Mouse (Mus musculus): ENCODE measurements around the gene Dnmt1. TPM values are rescaled to one million over a fixed set of nuclear protein-coding genes. Genes with fewer than 3 reads are reported as not detected.

Dnmt1 gene
- total and polyA plus RNA-seq, 3 experiments = 89.9 to 145 (median 121) TPM

GRCm38 (mm10) chr9:20888386-20888765 lies 71.3 kb downstream of the Dnmt1 start:
- peaks cover 24% of the 10 kb centered on the region for H3K79me2 ChIP-seq (replicated peaks; ENCODE audit: control insufficient read depth, extremely low read depth, insufficient read depth, poor library complexity, severe bottlenecking)

DNA sequence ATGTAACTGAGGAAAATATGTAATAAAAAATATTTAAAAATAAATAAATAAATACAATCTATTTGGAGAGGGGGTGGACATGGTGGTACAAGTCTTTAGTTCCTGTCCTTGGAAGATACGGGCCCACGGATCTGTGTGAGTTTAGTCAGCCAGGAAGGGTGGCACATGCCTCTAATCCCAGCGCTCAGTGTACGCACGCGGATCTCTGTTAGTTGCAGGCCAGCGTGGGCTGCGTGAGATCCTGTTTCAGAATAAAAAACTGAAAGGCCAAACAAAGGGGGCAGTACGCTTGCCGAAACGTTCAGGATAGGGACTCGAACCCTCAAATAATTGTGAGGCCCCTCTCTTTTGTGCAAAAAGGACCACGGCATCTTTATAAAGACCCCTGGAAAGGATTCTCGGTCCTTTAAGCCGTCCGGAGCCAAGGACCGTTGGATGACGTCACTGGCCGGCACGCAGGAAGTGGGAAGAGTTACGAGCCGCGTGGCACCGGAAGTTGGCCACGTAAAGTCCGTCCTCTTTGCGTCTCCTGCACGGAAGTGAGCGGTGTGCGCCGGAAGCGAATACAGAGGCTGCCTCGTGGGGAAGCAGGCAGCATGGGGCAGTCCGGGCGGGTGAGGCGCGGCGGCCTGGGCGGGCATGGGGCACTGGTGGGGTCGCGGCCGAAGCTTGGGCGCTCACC lies 71.8 kb downstream of the Dnmt1 start, which contains the start of gene Ppan:
Gene Ppan (plus strand): TSS at position 472 of the 682 bp plus-strand sequence.
- no peaks in the 10 kb centered on the region for H3K27me3 ChIP-seq (replicated peaks)
- DNase-seq (ENCODE audit: extremely low read depth) = peak; percentile 97
- H3K4me1 ChIP-seq (ENCODE audit: control insufficient read depth in 1 of 2, insufficient read depth in 2 of 2) = peaks cover 5 to 40% of the 10 kb centered on the region in 2 experiments
- peaks cover 24% of the 10 kb centered on the region for H3K79me2 ChIP-seq (replicated peaks; ENCODE audit: control insufficient read depth, extremely low read depth, insufficient read depth, poor library complexity, severe bottlenecking)
- H3K27ac ChIP-seq (ENCODE audit: insufficient read depth, low read depth) = peak within 1 kb of the TSS; percentile 65
- peaks cover 35 to 36% of the 10 kb centered on the region in 2 experiments for H3K36me3 ChIP-seq (replicated peaks in 1 of 2; ENCODE audit: control insufficient read depth in 1 of 2, insufficient read depth in 1 of 2, low read length in 1 of 2)
- in situ Hi-C loops (cut with MboI; ENCODE audit: low pct_ligation_motif_present, low pct_unique_long_range_greater_than_20kb, low sequenced_read_pairs) = loop anchor here (10.0 kb wide), 1 partner anchor 257 kb away; the partner anchor contains the start of gene Cdc37
- H3K9ac ChIP-seq (ENCODE audit: insufficient read depth, low read depth) = peak within 1 kb of the TSS; percentile 71
- H3K9me3 ChIP-seq (replicated peaks; ENCODE audit: low read length) = peaks cover 5% of the 10 kb centered on the region
- dilution Hi-C loops (cut with MboI; ENCODE audit: extremely low pct_ligation_motif_present, extremely low pct_unique_long_range_greater_than_20kb, low sequenced_read_pairs) = no loop called here
- H3K4me2 ChIP-seq (ENCODE audit: insufficient read depth, low read depth, poor library complexity, severe bottlenecking) = peak within 1 kb of the TSS; percentile 37
- peak within 1 kb of the TSS; percentile 63 to 84 (median 79) for H3K4me3 ChIP-seq (replicated peaks in 1 of 3; ENCODE audit: low read depth in 2 of 3, low read length in 2 of 3, poor library complexity in 1 of 3)
- no peak for TF ChIP-seq CTCF (conservative IDR thresholded peaks at IDR 0.05 in 1 of 2, IDR thresholded peaks at IDR 0.05 in 1 of 2; ENCODE audit: low read depth in 2 of 2, low read length in 2 of 2)
- peak; percentile 67 for TF ChIP-seq CHD2 (IDR thresholded peaks at IDR 0.05; ENCODE audit: low read length)
- peak; percentile 55; the same call in 1 of the 2 replicates for TF ChIP-seq UBTF (IDR thresholded peaks at IDR 0.05; ENCODE audit: low read depth, low read length)
- no peak for TF ChIP-seq PAX5 (IDR thresholded peaks at IDR 0.05; ENCODE audit: low read length)
- TF ChIP-seq ETS1 (conservative IDR thresholded peaks at IDR 0.05; ENCODE audit: low read depth, low read length) = peak; percentile 37
- TF ChIP-seq TCF12 (IDR thresholded peaks at IDR 0.05; ENCODE audit: low read depth, low read length) = peak; percentile 90
- peak; percentile 87 for TF ChIP-seq TBP (conservative IDR thresholded peaks at IDR 0.05; ENCODE audit: low read depth, low read length)
- peak; percentile 86 for TF ChIP-seq JUND (conservative IDR thresholded peaks at IDR 0.05; ENCODE audit: low read depth, low read length)
- TF ChIP-seq USF1 (IDR thresholded peaks at IDR 0.05; ENCODE audit: low read depth, low read length) = no peak; the same call in 1 of the 2 replicates
- TF ChIP-seq SIN3A (IDR thresholded peaks at IDR 0.05; ENCODE audit: low read length) = peak; percentile 90
- no peak for TF ChIP-seq E2F4 (IDR thresholded peaks at IDR 0.05; ENCODE audit: insufficient replicate concordance, low read depth, low read length)
- TF ChIP-seq ZKSCAN1 (IDR thresholded peaks at IDR 0.05; ENCODE audit: borderline replicate concordance, low read depth, low read length) = no peak
- TF ChIP-seq POLR2AphosphoS2 (IDR thresholded peaks at IDR 0.05; ENCODE audit: low read depth, low read length) = peak; percentile 92
- peak; percentile 90 for TF ChIP-seq HCFC1 (IDR thresholded peaks at IDR 0.05; ENCODE audit: low read depth, low read length)
- 0 out of 2 replicates have a peak, but pooled peaks have one; percentile 17 for TF ChIP-seq MAZ (IDR thresholded peaks at IDR 0.05; ENCODE audit: low read depth, low read length)
- peak; percentile 88 for TF ChIP-seq KAT2A (IDR thresholded peaks at IDR 0.05; ENCODE audit: insufficient replicate concordance, low read length)
- peak; percentile 99 for TF ChIP-seq MXI1 (IDR thresholded peaks at IDR 0.05; ENCODE audit: low read depth, low read length)
- no peak for TF ChIP-seq RAD21 (IDR thresholded peaks at IDR 0.05; ENCODE audit: low read depth, low read length)
- no peak for TF ChIP-seq USF2 (conservative IDR thresholded peaks at IDR 0.05; ENCODE audit: low read depth, low read length)
- TF ChIP-seq ZC3H11A (IDR thresholded peaks at IDR 0.05; ENCODE audit: low read depth, low read length) = no peak
- TF ChIP-seq IRF4 (IDR thresholded peaks at IDR 0.05; ENCODE audit: low read depth, low read length) = peak; percentile 69; the same call in 1 of the 2 replicates
- TF ChIP-seq ELF1 (IDR thresholded peaks at IDR 0.05; ENCODE audit: low read depth, low read length) = peak; percentile 97
- TF ChIP-seq SMC3 (IDR thresholded peaks at IDR 0.05; ENCODE audit: low read depth, low read length) = no peak
- TF ChIP-seq NRF1 (IDR thresholded peaks at IDR 0.05; ENCODE audit: low read depth, low read length) = peak; percentile 53; the same call in 1 of the 2 replicates
- peak; percentile 92 for TF ChIP-seq NELFE (IDR thresholded peaks at IDR 0.05; ENCODE audit: low read depth, low read length)
- TF ChIP-seq MYC (IDR thresholded peaks at IDR 0.05; ENCODE audit: low read depth, low read length) = peak; percentile 95
- TF ChIP-seq EP300 (IDR thresholded peaks at IDR 0.05; ENCODE audit: low read length) = no peak

More at GRCm38 (mm10) chr9:20888386-20888765, 71.3 kb downstream of the Dnmt1 start:
- H3K9me3 ChIP-seq (replicated peaks; ENCODE audit: low read length) = peaks cover 5% of the 10 kb centered on the region
- H3K27ac ChIP-seq (ENCODE audit: insufficient read depth, low read depth) = peak overlapping the region; percentile 65
- H3K4me2 ChIP-seq (ENCODE audit: insufficient read depth, low read depth, poor library complexity, severe bottlenecking) = peak overlapping the region; percentile 23; the same call in 1 of the 2 replicates
- H3K36me3 ChIP-seq (replicated peaks in 1 of 2; ENCODE audit: control insufficient read depth in 1 of 2, insufficient read depth in 1 of 2, low read length in 1 of 2) = peaks cover 40 to 42% of the 10 kb centered on the region in 2 experiments
- dilution Hi-C loops (cut with MboI; ENCODE audit: extremely low pct_ligation_motif_present, extremely low pct_unique_long_range_greater_than_20kb, low sequenced_read_pairs) (no loop called here), in situ Hi-C loops (cut with MboI; ENCODE audit: low pct_ligation_motif_present, low pct_unique_long_range_greater_than_20kb, low sequenced_read_pairs) (loop anchor here (10.0 kb wide), 1 partner anchor 256 kb away; the partner anchor contains the start of gene Cdc37)
- DNase-seq (ENCODE audit: extremely low read depth) = no peak
- no peaks in the 10 kb centered on the region for H3K27me3 ChIP-seq (replicated peaks)
- H3K4me3 ChIP-seq (replicated peaks in 1 of 3; ENCODE audit: low read depth in 2 of 3, low read length in 2 of 3, poor library complexity in 1 of 3) = peak overlapping the region; percentile 63 to 84 (median 79)
- H3K4me1 ChIP-seq (ENCODE audit: control insufficient read depth in 1 of 2, insufficient read depth in 2 of 2) = peaks cover 5 to 40% of the 10 kb centered on the region in 2 experiments
- 0 out of 2 replicates have a peak, but pooled peaks have one; percentile 52 for TF ChIP-seq UBTF (IDR thresholded peaks at IDR 0.05; ENCODE audit: low read depth, low read length)
- TF ChIP-seq CHD2 (IDR thresholded peaks at IDR 0.05; ENCODE audit: low read length) = peak; percentile 8; the same call in 1 of the 2 replicates
- TF ChIP-seq ZKSCAN1 (IDR thresholded peaks at IDR 0.05; ENCODE audit: borderline replicate concordance, low read depth, low read length) = no peak
- no peak for TF ChIP-seq SMC3 (IDR thresholded peaks at IDR 0.05; ENCODE audit: low read depth, low read length)
- peak; percentile 45; the same call in 1 of the 2 replicates for TF ChIP-seq MYC (IDR thresholded peaks at IDR 0.05; ENCODE audit: low read depth, low read length)
- TF ChIP-seq CHD1 (IDR thresholded peaks at IDR 0.05; ENCODE audit: low read depth, low read length) = 0 out of 2 replicates have a peak, but pooled peaks have one; percentile 55
- TF ChIP-seq MAZ (IDR thresholded peaks at IDR 0.05; ENCODE audit: low read depth, low read length) = 0 out of 2 replicates have a peak, but pooled peaks have one; percentile 14
- 0 out of 2 replicates have a peak, but pooled peaks have one; percentile 7 for TF ChIP-seq NRF1 (IDR thresholded peaks at IDR 0.05; ENCODE audit: low read depth, low read length)
- peak; percentile 54; the same call in 1 of the 2 replicates for TF ChIP-seq POLR2AphosphoS2 (IDR thresholded peaks at IDR 0.05; ENCODE audit: low read depth, low read length)
- peak overlapping the region; percentile 68 for H3K9ac ChIP-seq (ENCODE audit: insufficient read depth, low read depth)

All from CH12.LX (cell line).